Mouse (Mus musculus): Measurements from ENCODE around the gene Tchp.

DNA sequence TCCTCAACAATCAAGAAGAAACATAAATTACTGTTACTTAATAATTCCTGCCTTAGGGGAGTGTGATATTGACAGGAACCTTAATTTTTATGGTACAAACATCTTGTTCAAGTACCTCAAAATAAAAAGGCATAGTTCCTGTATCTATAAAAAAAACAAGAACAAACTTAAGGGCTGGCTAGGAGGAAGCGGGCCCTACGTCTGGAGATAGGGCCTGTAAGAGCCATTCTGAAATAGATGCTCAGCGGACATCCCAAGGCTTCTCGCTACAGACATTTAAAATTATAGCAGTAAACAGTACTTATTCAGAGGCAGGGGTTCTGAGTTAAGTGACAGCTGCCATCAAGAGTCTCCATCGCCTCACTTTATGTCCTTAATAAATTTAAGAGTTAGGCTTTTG, 40.0 kb downstream of the Tchp start:
- no peak for TF ChIP-seq EP300 (IDR thresholded peaks at IDR 0.05; ENCODE audit: low read depth)
- no peak for TF ChIP-seq CTCF (IDR thresholded peaks at IDR 0.05; ENCODE audit: low read depth)
